Mouse (Mus musculus) hematopoietic stem cell, adult 5-6 weeks (primary cell): Measurements from ENCODE around the gene Zfp287. TPM values are rescaled to one million over a fixed set of nuclear protein-coding genes. Genes with fewer than 3 reads are reported as not detected.

Source experiments
- ATAC-seq, 2 experiments: fragments of 125-278 bp in 1 of 2; replicated peaks in 1 of 2; 2 replicates each; pipeline ENCODE4 v1.8.0; 2016 to 2017; ENCODE audit warnings: inconsistent platforms in 2 of 2, mild to moderate bottlenecking in 2 of 2, moderate number of reproducible peaks in 2 of 2, low read depth in 1 of 2, moderate TSS enrichment in 1 of 2; ENCODE audit not compliant: low FRiP score in 2 of 2, poor library complexity in 2 of 2, severe bottlenecking in 2 of 2, insufficient read depth in 1 of 2, low TSS enrichment in 1 of 2
- total RNA-seq: library from RNA; stranded (forward); fragments of 172-1452, 232-1000 nt; gene quantifications from 2 replicates; pipeline ENCODE4 v1.2.3, GENCODE M21; 2017

Gene Zfp287
- total RNA-seq, 1 experiment from 2014 or later, result 7.3 TPM

DNA sequence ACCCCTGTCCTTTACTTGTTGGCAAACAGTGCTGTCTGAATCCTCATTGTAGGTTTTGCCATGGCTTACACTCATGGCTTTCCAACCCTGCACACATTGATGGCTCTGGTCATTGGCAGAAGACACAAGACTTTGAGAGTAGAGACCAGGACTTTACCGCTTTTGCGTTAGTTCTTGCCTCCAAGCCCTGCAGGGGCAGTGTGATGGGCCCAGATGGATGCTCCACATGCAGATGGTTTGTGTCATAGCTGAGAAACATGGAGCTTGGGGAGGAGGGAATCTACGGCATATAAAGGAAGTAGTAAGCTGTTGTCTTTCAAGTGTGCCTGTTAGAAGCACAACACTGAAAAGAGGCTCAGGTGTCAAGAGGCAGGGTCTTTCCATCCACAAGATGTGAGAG lies 79.6 kb downstream of the Zfp287 start:
- no peak for ATAC-seq

DNA sequence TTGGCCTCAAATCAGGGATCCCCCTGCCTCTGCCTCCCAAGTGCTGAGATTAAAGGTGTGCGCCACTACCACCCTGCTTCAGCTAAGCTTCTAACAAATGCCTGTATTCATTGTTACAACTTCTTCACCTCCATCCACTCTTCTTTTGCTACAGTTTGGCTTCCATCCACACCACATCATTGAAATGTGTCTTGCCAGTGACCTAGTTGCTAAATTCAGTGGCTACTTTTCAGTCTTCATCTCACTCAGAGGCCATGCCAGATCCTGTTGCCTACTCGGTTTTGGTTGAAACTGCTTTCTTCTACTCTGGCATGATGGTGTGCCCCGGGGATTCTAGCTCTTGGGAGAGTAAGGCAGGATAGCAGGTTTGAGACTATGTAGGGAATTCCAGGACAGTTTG lies 80.1 kb downstream of the Zfp287 start:
- no peak for ATAC-seq

Other genes with a start within 250 kb of the Zfp287 start
- 11.5 and 33.0 TPM in 2 replicates for gene Cenpv, start 192.6 kb downstream of the Zfp287 start, total RNA-seq
- 1,136 and 1,520 TPM in 2 replicates for gene Ubb, start 180.7 kb downstream of the Zfp287 start, total RNA-seq
- gene Trpv2, start 157.4 kb downstream of the Zfp287 start, total RNA-seq, result 24.5 TPM in 2 replicates
- 7.6 and 7.7 TPM in 2 replicates for gene Lrrc75a, start 83.4 kb downstream of the Zfp287 start, total RNA-seq
- 26.0 and 39.5 TPM in 2 replicates for gene Mmgt2, start 83.2 kb downstream of the Zfp287 start, total RNA-seq
- gene Gm10428, start 21.2 kb upstream of the Zfp287 start, total RNA-seq, result not detected in 2 replicates
- 7.8 and 9.7 TPM in 2 replicates for gene Zfp286, start 57.6 kb upstream of the Zfp287 start, total RNA-seq
- gene Trim16, start 88.3 kb upstream of the Zfp287 start, total RNA-seq, result 13.2 and 22.3 TPM in 2 replicates
- 4.4 and 6.5 TPM in 2 replicates for gene Fbxw10, start 115.2 kb upstream of the Zfp287 start, total RNA-seq
- 43.8 and 46.2 TPM in 2 replicates for gene Tvp23b, start 147.6 kb upstream of the Zfp287 start, total RNA-seq
- not detected in 2 replicates for gene Cdrt4, start 219.3 kb upstream of the Zfp287 start, total RNA-seq